In the genomic region with DNA sequence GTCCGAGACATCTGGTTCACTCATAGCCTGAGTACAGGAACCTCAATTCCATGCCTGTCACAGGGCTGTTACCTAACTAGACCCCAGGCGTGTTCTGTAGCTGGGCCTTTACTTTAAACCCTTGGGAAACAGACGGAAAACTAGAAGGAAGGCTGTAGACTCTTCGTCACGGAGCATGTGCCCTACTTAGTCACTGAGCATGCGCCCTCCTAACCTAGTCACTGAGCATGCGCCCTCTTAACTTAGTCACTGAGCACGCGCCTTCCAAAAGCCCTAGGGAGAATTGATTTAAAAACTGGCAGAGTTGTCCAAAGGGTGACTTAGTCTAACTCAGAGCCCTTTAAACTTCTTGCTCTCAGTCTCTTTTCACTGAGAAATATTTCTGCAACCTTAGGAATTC, we compare ENCODE assay signal across 8 mouse cellular contexts. TPM values are rescaled to one million over a fixed set of nuclear protein-coding genes. Genes with fewer than 3 reads are reported as not detected.
DNase-seq lines count a peak whose midpoint lies in the region; ATAC-seq and TF ChIP-seq lines count a peak whose summit lies in the region.

Fbln7 (plus strand) TSS at position 346 of the 400 bp plus-strand sequence.

- no peaks in the 10 kb centered on the region for H3K36me3 ChIP-seq in heart, embryonic 10.5 days
- no peaks in the 10 kb centered on the region for H3K36me3 ChIP-seq in ES-E14 (ENCODE audit: control insufficient read depth, insufficient read depth, low read length, poor library complexity, severe bottlenecking)
- H3K36me3 ChIP-seq in heart, postnatal 0 days (replicated peaks; ENCODE audit: control insufficient read depth, insufficient read depth, low read length) = no peaks in the 10 kb centered on the region
- no peaks in the 10 kb centered on the region for H3K36me3 ChIP-seq in liver, postnatal 0 days (replicated peaks; ENCODE audit: insufficient read depth, low read length)

- peaks cover 27% of the 10 kb centered on the region for H3K27me3 ChIP-seq in heart, embryonic 10.5 days (ENCODE audit: insufficient read depth, poor library complexity, severe bottlenecking)
- H3K27me3 ChIP-seq in heart, postnatal 0 days (ENCODE audit: control insufficient read depth, insufficient read depth, low read length) = peaks cover 30% of the 10 kb centered on the region
- H3K27me3 ChIP-seq in liver, postnatal 0 days (ENCODE audit: insufficient read depth, low read length) = peaks cover 16% of the 10 kb centered on the region

- TF ChIP-seq CTCF in heart, postnatal 0 days (IDR thresholded peaks at IDR 0.05; ENCODE audit: low read depth) = no peak
- TF ChIP-seq CTCF in liver, postnatal 0 days (IDR thresholded peaks at IDR 0.05; ENCODE audit: low read depth) = no peak

- no peak for ATAC-seq in heart, postnatal 0 days (ENCODE audit: insufficient read depth, low read depth)
- ATAC-seq in liver, postnatal 0 days = no peak

- peak within 1 kb of the TSS; percentile 67 for H3K4me3 ChIP-seq in heart, embryonic 10.5 days
- H3K4me3 ChIP-seq in ES-E14 (ENCODE audit: insufficient read depth in 1 of 2, low read depth in 1 of 2, low read length in 2 of 2, poor library complexity in 1 of 2, severe bottlenecking in 1 of 2) = peak within 1 kb of the TSS; percentile 53 to 72
- peak within 1 kb of the TSS; percentile 52 for H3K4me3 ChIP-seq in heart, postnatal 0 days (ENCODE audit: low read depth, low read length)
- peak within 1 kb of the TSS; percentile 36 for H3K4me3 ChIP-seq in liver, postnatal 0 days (ENCODE audit: low read depth, low read length)

- DNase-seq in heart, embryonic 10.5 days (ENCODE audit: low spot score) = no peak
- DNase-seq in heart, postnatal 36 days = no peak
- no peak for DNase-seq in ES-E14 (ENCODE audit: low read depth, low spot score)
- no peak for DNase-seq in heart, postnatal 0 days (ENCODE audit: low spot score)
- DNase-seq in liver, postnatal 0 days = no peak
- DNase-seq in thymus, postnatal 4 days = no peak
- DNase-seq in cerebellum, postnatal 36 days = no peak
- no peak for DNase-seq in urinary bladder, postnatal 10 days (ENCODE audit: low spot score)

- peaks cover 9% of the 10 kb centered on the region for H3K4me1 ChIP-seq in heart, embryonic 10.5 days
- no peaks in the 10 kb centered on the region for H3K4me1 ChIP-seq in ES-E14 (ENCODE audit: control insufficient read depth in 2 of 2, insufficient read depth in 2 of 2, low read length in 2 of 2, poor library complexity in 1 of 2)
- 0 out of 2 replicates have a peak, but pooled peaks cover 6% of the 10 kb centered on the region for H3K4me1 ChIP-seq in heart, postnatal 0 days (ENCODE audit: control insufficient read depth, insufficient read depth)
- H3K4me1 ChIP-seq in liver, postnatal 0 days (ENCODE audit: insufficient read depth) = peaks cover 6% of the 10 kb centered on the region; the same call in 1 of the 2 replicates

- H3K9me3 ChIP-seq in heart, embryonic 10.5 days = no peaks in the 10 kb centered on the region
- H3K9me3 ChIP-seq in ES-E14 (ENCODE audit: control insufficient read depth, insufficient read depth, low read depth, low read length) = no peaks in the 10 kb centered on the region
- H3K9me3 ChIP-seq in heart, postnatal 0 days (replicated peaks; ENCODE audit: control insufficient read depth, low read length) = no peaks in the 10 kb centered on the region
- H3K9me3 ChIP-seq in liver, postnatal 0 days (ENCODE audit: low read length) = no peaks in the 10 kb centered on the region; the same call in 1 of the 2 replicates

- no peak for TF ChIP-seq EP300 in heart, postnatal 0 days (IDR thresholded peaks at IDR 0.05; ENCODE audit: low read depth)
- TF ChIP-seq EP300 in liver, postnatal 0 days (IDR thresholded peaks at IDR 0.05; ENCODE audit: low read depth) = no peak

- WGBS in heart, embryonic 10.5 days = 87% methylated on average over 9 of the region's 9 CpGs
- 92% methylated on average over 9 of the region's 9 CpGs for WGBS in heart, postnatal 0 days
- 89% methylated on average over 9 of the region's 9 CpGs for WGBS in liver, postnatal 0 days (ENCODE audit: insufficient replicate concordance)

- peak within 1 kb of the TSS; percentile 75 for H3K27ac ChIP-seq in heart, embryonic 10.5 days
- no peak within 1 kb of the TSS for H3K27ac ChIP-seq in ES-E14 (ENCODE audit: insufficient read depth, low read depth, low read length, poor library complexity, severe bottlenecking)
- no peak within 1 kb of the TSS for H3K27ac ChIP-seq in heart, postnatal 0 days (ENCODE audit: low read depth)
- H3K27ac ChIP-seq in liver, postnatal 0 days (ENCODE audit: low read depth) = no peak within 1 kb of the TSS

- peak within 1 kb of the TSS; percentile 25; the same call in 1 of the 2 replicates for H3K9ac ChIP-seq in ES-E14 (ENCODE audit: insufficient read depth, low read depth, low read length, poor library complexity, severe bottlenecking)
- H3K9ac ChIP-seq in heart, postnatal 0 days (replicated peaks; ENCODE audit: low read depth, low read length) = peak within 1 kb of the TSS; percentile 20; the same call in 1 of the 2 replicates
- no peak within 1 kb of the TSS for H3K9ac ChIP-seq in liver, postnatal 0 days (replicated peaks)

- intact Hi-C loops in heart, postnatal 36 days (cut with DNase I) = no loop called here

- peak within 1 kb of the TSS; percentile 93 for H3K4me2 ChIP-seq in heart, postnatal 0 days (ENCODE audit: low read depth, low read length)
- H3K4me2 ChIP-seq in liver, postnatal 0 days (ENCODE audit: low read depth, low read length) = peak within 1 kb of the TSS; percentile 66

- in situ Hi-C loops in ES-E14 (cut with MboI; ENCODE audit: low sequenced_read_pairs in 2 of 2, unreplicated experiment in 2 of 2) = no loop called here

TF ChIP-seq in ES-E14, 5 proteins besides CTCF, POLR2A, EP300 and RAD21:
- TF ChIP-seq HCFC1 (IDR thresholded peaks at IDR 0.05; ENCODE audit: borderline replicate concordance, insufficient read depth, low read length) (no peak), MAFK (IDR thresholded peaks at IDR 0.05; ENCODE audit: insufficient read depth, low read depth, low read length) (no peak), CHD2 (IDR thresholded peaks at IDR 0.05; ENCODE audit: low read depth, low read length) (no peak), ZC3H11A (IDR thresholded peaks at IDR 0.05; ENCODE audit: borderline replicate concordance, low read depth, low read length) (no peak), ZNF384 (IDR thresholded peaks at IDR 0.05; ENCODE audit: low read depth, low read length) (no peak)

RNA-seq across cellular contexts. Expression of gene Fbln7, which starts in this region (rescaled TPM):
- 1.5 and 1.9 TPM in 2 replicates for polyA plus RNA-seq in heart, embryonic 10.5 days (2016; fragmentation: Nextera tagmentation; extraction: Ambion mirVana)
- total RNA-seq in heart, postnatal 36 days (2021) = under 1 TPM; 0.38 to 0.39 TPM
- 0.21 and 0.22 TPM in 2 replicates for total RNA-seq in ES-E14 (2012; rRNA removed)
- 0.93 TPM in 1 of 2 replicates, not detected in the other for total RNA-seq in heart, postnatal 0 days (2014; rRNA removed; ENCODE audit: low replicate concordance)
- 0.42 and 0.62 TPM in 2 replicates for polyA plus RNA-seq in heart, postnatal 0 days (2015; fragmentation: Nextera tagmentation; extraction: Ambion mirVana)
- 0.09 and 0.16 TPM in 2 replicates for polyA plus RNA-seq in liver, postnatal 0 days (2015; fragmentation: Nextera tagmentation; extraction: Ambion mirVana)
